Mouse (Mus musculus): Measurements from ENCODE around the gene Dhrs13. TPM values are rescaled to one million over a fixed set of nuclear protein-coding genes. Genes with fewer than 3 reads are reported as not detected.

Gene Dhrs13
- polyA plus RNA-seq, 1 experiment from 2014 or later, result 15.2 TPM

DNA sequence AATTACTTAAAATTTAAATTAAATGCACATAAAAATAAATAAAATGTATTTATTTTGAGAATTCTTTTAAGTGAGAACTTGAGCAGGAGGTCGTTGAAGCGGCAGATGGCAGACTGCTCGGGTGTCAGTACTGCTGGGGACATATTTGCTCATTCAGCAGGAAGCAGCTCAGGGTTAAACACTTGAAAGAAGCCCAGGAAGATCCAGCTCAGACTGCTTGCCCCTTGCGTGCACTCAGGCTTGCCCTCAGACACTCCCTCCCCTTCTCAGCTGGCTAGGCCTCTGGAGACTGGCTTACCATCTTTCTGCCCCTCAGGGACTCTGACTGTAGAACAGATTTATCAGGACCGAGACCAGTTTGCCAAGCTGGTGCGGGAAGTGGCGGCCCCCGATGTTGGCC lies 24.9 kb downstream of the Dhrs13 start:
- DNase-seq (ENCODE audit: low spot score), result peak; percentile 65
- Histone ChIP-seq H3K36me3 (ENCODE audit: insufficient read depth, low read length) (peaks cover 37% of the 10 kb centered on the region), H3K4me3 (replicated peaks; ENCODE audit: low read depth, low read length) (no peak overlapping the region), H3K27me3 (ENCODE audit: insufficient read depth, low read length) (no peaks in the 10 kb centered on the region), H3K27ac (no peak overlapping the region), H3K9ac (ENCODE audit: low read depth, low read length) (no peak overlapping the region), H3K9me3 (replicated peaks; ENCODE audit: low read length) (no peaks in the 10 kb centered on the region), H3K4me2 (ENCODE audit: low read length) (no peak overlapping the region), H3K4me1 (replicated peaks; ENCODE audit: insufficient read depth, low read length) (no peaks in the 10 kb centered on the region)
- 57% methylated on average over 8 of the region's 8 CpGs for WGBS
- TF ChIP-seq CTCF (IDR thresholded peaks at IDR 0.05; ENCODE audit: low read depth), result no peak
- peak; percentile 63; the same call in 1 of the 2 replicates for ATAC-seq (replicated peaks; ENCODE audit: low FRiP score, low read depth)

DNA sequence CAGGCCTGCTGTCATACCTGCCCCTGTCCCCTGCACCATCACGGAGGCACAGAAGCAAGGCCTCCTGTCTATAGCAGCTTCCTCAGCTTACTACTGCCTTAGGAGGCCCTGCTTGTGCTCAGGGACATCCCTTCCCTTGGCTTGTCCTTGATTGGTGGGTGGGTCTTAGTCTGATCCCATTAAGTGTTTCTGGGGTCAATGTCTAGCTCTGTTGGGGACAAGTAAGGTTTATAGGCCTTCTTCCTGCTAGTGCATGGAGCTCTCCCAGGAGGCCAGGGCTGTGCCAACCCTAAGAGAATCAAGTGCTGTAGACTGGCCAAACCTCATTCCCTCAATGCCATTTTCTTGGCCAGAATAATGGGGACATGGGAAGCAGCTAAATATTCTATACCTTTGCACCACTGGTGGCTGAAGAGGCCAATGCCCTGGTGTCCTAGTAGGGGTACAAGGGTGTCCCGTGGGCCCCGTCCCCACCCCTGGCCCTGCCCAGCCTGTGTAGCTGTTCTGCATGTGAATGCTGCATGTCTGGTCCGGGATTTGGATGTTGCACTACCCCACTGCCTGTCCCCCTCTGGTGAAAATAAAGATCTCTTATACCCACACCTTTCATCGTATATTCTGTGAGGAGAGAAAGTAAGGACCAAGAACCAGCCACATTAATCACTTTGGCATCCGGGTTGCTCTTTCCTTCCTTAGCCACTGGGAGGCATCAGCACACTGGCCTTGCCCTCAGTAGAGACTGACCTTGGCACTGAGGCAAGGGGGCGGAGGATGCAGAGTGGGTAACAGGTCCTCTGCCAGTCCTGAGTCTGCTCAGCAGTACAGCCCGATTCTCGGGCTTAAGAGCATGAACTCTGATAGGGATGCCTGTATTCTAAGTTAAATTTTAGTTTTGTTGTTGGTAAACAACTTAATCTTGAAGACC lies 28.0 kb downstream of the Dhrs13 start:
- Histone ChIP-seq H3K9me3 (replicated peaks; ENCODE audit: low read length) (no peaks in the 10 kb centered on the region), H3K36me3 (ENCODE audit: insufficient read depth, low read length) (peaks cover 26% of the 10 kb centered on the region), H3K27ac (no peak overlapping the region), H3K4me3 (replicated peaks; ENCODE audit: low read depth, low read length) (no peak overlapping the region), H3K4me2 (ENCODE audit: low read length) (no peak overlapping the region), H3K4me1 (replicated peaks; ENCODE audit: insufficient read depth, low read length) (no peaks in the 10 kb centered on the region), H3K9ac (ENCODE audit: low read depth, low read length) (no peak overlapping the region), H3K27me3 (ENCODE audit: insufficient read depth, low read length) (no peaks in the 10 kb centered on the region)
- WGBS, result 49% methylated on average over 9 of the region's 9 CpGs
- peak; percentile 79 for DNase-seq (ENCODE audit: low spot score)
- TF ChIP-seq CTCF (IDR thresholded peaks at IDR 0.05; ENCODE audit: low read depth), result peak; percentile 89
- ATAC-seq (replicated peaks; ENCODE audit: low FRiP score, low read depth), result peak; percentile 76

DNA sequence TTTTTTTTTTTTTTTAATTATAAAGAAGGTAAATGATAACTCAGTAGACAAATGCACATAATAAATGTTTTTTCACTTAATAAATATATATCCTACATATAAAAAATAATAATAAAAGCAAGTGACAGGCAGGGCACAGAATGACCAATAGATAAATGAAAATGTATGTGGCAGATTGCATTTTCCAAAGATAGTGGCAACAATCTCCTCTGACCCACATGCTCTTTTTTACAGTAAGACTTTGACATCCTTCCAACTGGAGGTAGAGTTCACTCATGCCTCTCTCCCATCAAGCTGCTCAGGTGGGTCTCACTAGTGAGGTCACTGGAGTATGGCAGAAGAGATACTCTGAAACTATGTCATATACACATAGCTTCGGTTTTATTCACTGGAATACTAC lies 30.5 kb downstream of the Dhrs13 start:
- Histone ChIP-seq H3K36me3 (ENCODE audit: insufficient read depth, low read length) (peaks cover 14% of the 10 kb centered on the region), H3K4me1 (replicated peaks; ENCODE audit: insufficient read depth, low read length) (no peaks in the 10 kb centered on the region), H3K27ac (no peak overlapping the region), H3K4me3 (replicated peaks; ENCODE audit: low read depth, low read length) (no peak overlapping the region), H3K9me3 (replicated peaks; ENCODE audit: low read length) (no peaks in the 10 kb centered on the region), H3K27me3 (ENCODE audit: insufficient read depth, low read length) (no peaks in the 10 kb centered on the region), H3K4me2 (ENCODE audit: low read length) (no peak overlapping the region), H3K9ac (ENCODE audit: low read depth, low read length) (no peak overlapping the region)
- WGBS, result 72% methylated on average over 1 of the region's 1 CpGs
- no peak for ATAC-seq (replicated peaks; ENCODE audit: low FRiP score, low read depth)
- no peak for TF ChIP-seq CTCF (IDR thresholded peaks at IDR 0.05; ENCODE audit: low read depth)
- no peak for DNase-seq (ENCODE audit: low spot score)

DNA sequence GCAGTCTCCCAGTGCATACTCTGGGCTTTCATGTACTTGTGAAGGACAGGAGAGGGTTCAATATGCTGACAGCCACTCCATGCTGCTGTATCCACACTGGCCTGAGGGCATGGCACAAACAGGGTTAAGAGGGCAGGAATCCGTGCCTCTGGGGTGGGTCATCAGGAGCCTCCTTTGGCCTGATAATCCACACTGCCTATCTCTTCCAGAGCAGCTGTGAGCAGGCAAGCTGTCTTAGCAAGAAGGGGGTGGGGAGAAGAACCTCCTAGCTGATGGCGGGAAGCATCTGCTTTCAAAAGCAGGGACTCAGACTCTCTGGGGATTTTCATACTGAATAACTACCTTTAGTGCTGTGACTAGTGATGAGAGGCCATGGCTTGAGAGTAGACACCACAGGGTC lies 33.8 kb downstream of the Dhrs13 start:
- Histone ChIP-seq H3K9ac (ENCODE audit: low read depth, low read length) (no peak overlapping the region), H3K9me3 (replicated peaks; ENCODE audit: low read length) (no peaks in the 10 kb centered on the region), H3K27me3 (ENCODE audit: insufficient read depth, low read length) (no peaks in the 10 kb centered on the region), H3K4me2 (ENCODE audit: low read length) (no peak overlapping the region), H3K36me3 (ENCODE audit: insufficient read depth, low read length) (no peaks in the 10 kb centered on the region), H3K4me3 (replicated peaks; ENCODE audit: low read depth, low read length) (no peak overlapping the region), H3K27ac (no peak overlapping the region), H3K4me1 (replicated peaks; ENCODE audit: insufficient read depth, low read length) (no peaks in the 10 kb centered on the region)
- WGBS, result 54% methylated on average over 2 of the region's 2 CpGs
- no peak for ATAC-seq (replicated peaks; ENCODE audit: low FRiP score, low read depth)
- no peak for DNase-seq (ENCODE audit: low spot score)
- no peak for TF ChIP-seq CTCF (IDR thresholded peaks at IDR 0.05; ENCODE audit: low read depth)

DNA sequence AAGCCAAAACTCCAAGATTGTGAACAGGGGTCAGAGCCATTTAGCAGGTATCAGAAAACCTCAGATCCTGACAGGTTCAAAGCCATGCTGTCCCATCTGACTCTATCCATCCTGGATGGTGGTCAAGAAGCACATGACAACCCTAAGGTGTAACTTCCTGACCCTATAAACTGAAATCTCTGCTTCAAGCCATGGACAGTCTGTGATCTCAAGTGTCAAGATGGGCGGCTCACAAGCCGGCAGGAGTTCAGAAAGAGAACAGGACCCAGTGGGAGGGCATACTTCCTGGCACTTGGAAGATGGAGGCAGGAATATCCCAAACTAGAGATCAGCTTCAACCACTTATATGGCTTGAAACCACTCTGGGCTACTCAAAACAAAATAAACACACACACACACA lies 34.6 kb downstream of the Dhrs13 start:
- H3K4me2 ChIP-seq (ENCODE audit: low read length), result no peak overlapping the region

DNA sequence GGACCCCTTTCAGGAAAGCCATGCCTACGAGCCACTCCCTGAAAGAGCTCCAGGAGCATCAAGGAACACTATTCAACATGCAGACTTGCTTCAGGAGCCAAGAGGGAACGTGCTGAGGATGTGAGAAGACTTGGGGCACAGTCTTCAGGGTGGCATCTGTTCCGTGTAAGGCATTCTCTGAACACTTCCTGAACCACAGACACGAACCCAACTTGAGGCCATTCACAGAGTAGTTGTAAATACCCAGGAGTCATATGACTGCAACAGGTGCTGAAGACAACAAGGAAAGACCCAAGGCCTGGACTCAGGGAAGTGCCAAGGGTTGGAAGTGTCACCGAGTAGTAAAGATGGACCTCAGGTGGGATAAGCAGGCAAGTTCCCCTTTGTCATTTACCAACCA lies 35.5 kb downstream of the Dhrs13 start:
- no peaks in the 10 kb centered on the region for H3K27me3 ChIP-seq (ENCODE audit: insufficient read depth, low read length)
- H3K36me3 ChIP-seq (ENCODE audit: insufficient read depth, low read length), result no peaks in the 10 kb centered on the region
- no peak overlapping the region for H3K27ac ChIP-seq
- H3K9ac ChIP-seq (ENCODE audit: low read depth, low read length), result no peak overlapping the region
- ATAC-seq (replicated peaks; ENCODE audit: low FRiP score, low read depth) (no peak), DNase-seq (ENCODE audit: low spot score) (no peak)
- TF ChIP-seq CTCF (IDR thresholded peaks at IDR 0.05; ENCODE audit: low read depth), result no peak
- H3K9me3 ChIP-seq (replicated peaks; ENCODE audit: low read length), result no peaks in the 10 kb centered on the region
- H3K4me1 ChIP-seq (replicated peaks; ENCODE audit: insufficient read depth, low read length), result no peaks in the 10 kb centered on the region
- 62% methylated on average over 5 of the region's 5 CpGs for WGBS
- H3K4me2 ChIP-seq (ENCODE audit: low read length), result no peak overlapping the region
- H3K4me3 ChIP-seq (replicated peaks; ENCODE audit: low read depth, low read length), result no peak overlapping the region

More for the DNA sequence above, 34.6 kb downstream of the Dhrs13 start:
- no peak overlapping the region for H3K9ac ChIP-seq (ENCODE audit: low read depth, low read length)
- WGBS, result 49% methylated on average over 2 of the region's 2 CpGs
- H3K4me3 ChIP-seq (replicated peaks; ENCODE audit: low read depth, low read length), result no peak overlapping the region
- no peak for ATAC-seq (replicated peaks; ENCODE audit: low FRiP score, low read depth)
- H3K27ac ChIP-seq, result no peak overlapping the region
- TF ChIP-seq CTCF (IDR thresholded peaks at IDR 0.05; ENCODE audit: low read depth), result no peak
- DNase-seq (ENCODE audit: low spot score), result no peak
- no peaks in the 10 kb centered on the region for H3K36me3 ChIP-seq (ENCODE audit: insufficient read depth, low read length)
- no peaks in the 10 kb centered on the region for H3K27me3 ChIP-seq (ENCODE audit: insufficient read depth, low read length)
- no peaks in the 10 kb centered on the region for H3K4me1 ChIP-seq (replicated peaks; ENCODE audit: insufficient read depth, low read length)
- no peaks in the 10 kb centered on the region for H3K9me3 ChIP-seq (replicated peaks; ENCODE audit: low read length)

Data from kidney, postnatal 0 days (tissue).